Comparison of ENCODE assay signal across 20 mouse cellular contexts in genomic region chr5:120191620-120192019, GRCm38 (mm10).
A peak's percentile ranks its signal among the peaks of the same experiment; 100 is the strongest.
DNase-seq lines count a peak whose midpoint lies in the region; ATAC-seq lines count a peak whose summit lies in the region.
"Had no signal": no experiment of that assay in that cellular context is flagged by ENCODE, and none has a peak within 500 bp of the region (broad histone marks: within the 10 kb centered on the region; RNA-seq: fewer than 3 reads in every experiment).

No protein-coding gene starts in this region.

- peak; percentile 36 for DNase-seq in gastrocnemius, postnatal 14 days
- no peak for DNase-seq in gastrocnemius, adult 18-20 months (ENCODE audit: low spot score)
- DNase-seq in kidney, postnatal 14 days, result peak; percentile 10
- peak; percentile 8 for DNase-seq in lung, postnatal 36 days
- DNase-seq in lung, postnatal 25 days (ENCODE audit: low spot score), result no peak
- DNase-seq: adrenal gland, adult 2 months; cerebellum, adult 11 months; cerebellum, adult 8-10 months; cerebellum, postnatal 36 days; gastrocnemius, postnatal 36 days; heart, adult 18-20 months; heart, postnatal 10 days; heart, postnatal 4 days had no signal

- whole genome bisulfite sequencing in kidney, embryonic 16.5 days, result 77% methylated on average over 9 of the region's 9 CpGs

- peaks cover 3% of the 10 kb centered on the region; the same call in 1 of the 2 replicates for H3K4me1 ChIP-seq in kidney, embryonic 16.5 days (ENCODE audit: insufficient read depth, low read length)

- intact Hi-C loops in gastrocnemius, postnatal 14 days (cut with DNase I; ENCODE audit: low total_unique reads), result no loop called here

- no peaks in the 10 kb centered on the region for H3K9me3 ChIP-seq in kidney, embryonic 16.5 days (ENCODE audit: low read length)
- H3K9me3 ChIP-seq: embryonic facial prominence, embryonic 13.5 days; forebrain, embryonic 12.5 days; heart, embryonic 10.5 days; hindbrain, embryonic 15.5 days had no signal

- no peaks in the 10 kb centered on the region for H3K27me3 ChIP-seq in kidney, embryonic 16.5 days (ENCODE audit: insufficient read depth, low read length)
- H3K27me3 ChIP-seq: embryonic facial prominence, embryonic 13.5 days; forebrain, embryonic 12.5 days; hindbrain, embryonic 15.5 days had no signal

- H3K4me3 ChIP-seq in kidney, embryonic 16.5 days (ENCODE audit: low read length), result no peak overlapping the region
- H3K4me3 ChIP-seq: embryonic facial prominence, embryonic 13.5 days; forebrain, embryonic 12.5 days; heart, embryonic 10.5 days; hindbrain, embryonic 15.5 days had no signal

- no peak for ATAC-seq in kidney, embryonic 16.5 days (ENCODE audit: low FRiP score, low TSS enrichment)
- ATAC-seq: forebrain, embryonic 16.5 days; inflammation-experienced regulatory T-cells, adult 6 months had no signal

- no peak overlapping the region for H3K27ac ChIP-seq in kidney, embryonic 16.5 days (ENCODE audit: low read length)
- H3K27ac ChIP-seq: embryonic facial prominence, embryonic 13.5 days; forebrain, embryonic 12.5 days; heart, embryonic 10.5 days; hindbrain, embryonic 15.5 days had no signal

- no peak overlapping the region for H3K9ac ChIP-seq in kidney, embryonic 16.5 days (replicated peaks; ENCODE audit: low read length)
- H3K9ac ChIP-seq: embryonic facial prominence, embryonic 13.5 days; forebrain, embryonic 12.5 days; hindbrain, embryonic 15.5 days had no signal

- H3K4me2 ChIP-seq in kidney, embryonic 16.5 days (replicated peaks; ENCODE audit: low read depth, low read length), result no peak overlapping the region
- H3K4me2 ChIP-seq: embryonic facial prominence, embryonic 13.5 days; forebrain, embryonic 12.5 days; hindbrain, embryonic 15.5 days had no signal

- peaks cover 7% of the 10 kb centered on the region; the same call in 1 of the 2 replicates for H3K36me3 ChIP-seq in kidney, embryonic 16.5 days (ENCODE audit: insufficient read depth, low read length)
- H3K36me3 ChIP-seq: hindbrain, embryonic 15.5 days had no signal

Comparison
In these comparisons a context has a peak if more than half of its experiments do, and no peak if none do; other contexts are left out.
1. DNase-seq: peak in gastrocnemius, postnatal 14 days (single experiment), kidney, postnatal 14 days (single experiment) and lung, postnatal 36 days (single experiment); none in gastrocnemius, adult 18-20 months (single experiment) and lung, postnatal 25 days (single experiment).